ENCODE assay signal across 22 mouse cellular contexts in genomic region chr17:45914237-45914636, GRCm38 (mm10).
"Had no signal": no experiment of that assay in that cellular context is flagged by ENCODE, and none has a peak within 500 bp of the region (broad histone marks: within the 10 kb centered on the region; RNA-seq: fewer than 3 reads in every experiment).

No protein-coding gene starts in this region.

- H3K9ac ChIP-seq: limb, embryonic 12.5 days; limb, embryonic 15.5 days; liver, embryonic 15.5 days; lung, embryonic 15.5 days; midbrain, embryonic 13.5 days; neural tube, embryonic 13.5 days had no signal

- ATAC-seq: midbrain, embryonic 13.5 days; midbrain, embryonic 16.5 days had no signal

- H3K27me3 ChIP-seq: limb, embryonic 12.5 days; limb, embryonic 15.5 days; liver, embryonic 15.5 days; lung, embryonic 15.5 days; midbrain, embryonic 13.5 days; neural tube, embryonic 13.5 days had no signal

- H3K27ac ChIP-seq: limb, embryonic 12.5 days; limb, embryonic 15.5 days; liver, embryonic 15.5 days; lung, embryonic 15.5 days; midbrain, embryonic 10.5 days; midbrain, embryonic 13.5 days; neural tube, embryonic 13.5 days had no signal

- H3K9me3 ChIP-seq: limb, embryonic 15.5 days; liver, embryonic 15.5 days; lung, embryonic 15.5 days; midbrain, embryonic 13.5 days; neural tube, embryonic 13.5 days had no signal

- H3K4me3 ChIP-seq: limb, embryonic 12.5 days; limb, embryonic 15.5 days; liver, embryonic 15.5 days; lung, embryonic 15.5 days; megakaryocyte, embryonic 14.5 days; midbrain, embryonic 10.5 days; midbrain, embryonic 13.5 days; myocyte; neural tube, embryonic 13.5 days had no signal

- H3K4me1 ChIP-seq: midbrain, embryonic 13.5 days; neural tube, embryonic 13.5 days had no signal

- H3K36me3 ChIP-seq: limb, embryonic 12.5 days; limb, embryonic 15.5 days; liver, embryonic 15.5 days; lung, embryonic 15.5 days; midbrain, embryonic 10.5 days; midbrain, embryonic 13.5 days; neural tube, embryonic 13.5 days had no signal

- H3K4me2 ChIP-seq: limb, embryonic 12.5 days; limb, embryonic 15.5 days; liver, embryonic 11.5 days; liver, embryonic 15.5 days; lung, embryonic 15.5 days; midbrain, embryonic 13.5 days; neural tube, embryonic 13.5 days had no signal

- DNase-seq: kidney, postnatal 10 days; kidney, postnatal 36 days; left cerebral cortex, postnatal 4 days; lung, adult 18-20 months; lung, postnatal 10 days; lung, postnatal 36 days; retina, postnatal 1 day; right cerebral cortex, postnatal 25 days; spleen, adult 18-20 months; thymus, adult 18-20 months; thymus, postnatal 36 days had no signal
